Mouse (Mus musculus) intestine, embryonic 16.5 days (tissue): ENCODE measurements around the gene Olfr1015. TPM values are rescaled to one million over a fixed set of nuclear protein-coding genes. Genes with fewer than 3 reads are reported as not detected.

ENCODE experiments used
- polyA plus RNA-seq: library from polyadenylated mRNA; unstranded; fragments of >200 nt; fragmentation: Nextera tagmentation; extraction: Ambion mirVana; gene quantifications from 2 replicates; pipeline ENCODE4 v1.2.1, GENCODE M21; 2015

The Olfr1015 gene
- polyA plus RNA-seq, 1 experiment from 2014 or later: not detected

Other genes starting within 250 kb of the Olfr1015 start
- gene Olfr996, start 202.8 kb upstream of the Olfr1015 start, polyA plus RNA-seq: not detected in 2 replicates
- not detected in 2 replicates for gene Olfr998, start 193.1 kb upstream of the Olfr1015 start, polyA plus RNA-seq
- gene Olfr1000, start 170.1 kb upstream of the Olfr1015 start, polyA plus RNA-seq: not detected in 2 replicates
- not detected in 2 replicates for gene Olfr1002, start 131.3 kb upstream of the Olfr1015 start, polyA plus RNA-seq
- not detected in 2 replicates for gene Olfr154, start 117.6 kb upstream of the Olfr1015 start, polyA plus RNA-seq
- not detected in 2 replicates for gene Olfr1006, start 103.2 kb upstream of the Olfr1015 start, polyA plus RNA-seq
- not detected in 2 replicates for gene Olfr1008, start 92.6 kb upstream of the Olfr1015 start, polyA plus RNA-seq
- gene Olfr1009, start 66.6 kb upstream of the Olfr1015 start, polyA plus RNA-seq: not detected in 2 replicates
- gene Olfr1012, start 19.3 kb upstream of the Olfr1015 start, polyA plus RNA-seq: not detected in 2 replicates
- gene Olfr1013, start 14.9 kb upstream of the Olfr1015 start, polyA plus RNA-seq: not detected in 2 replicates
- gene Olfr1014, start 9.3 kb upstream of the Olfr1015 start, polyA plus RNA-seq: not detected in 2 replicates
- gene Olfr1016, start 20.5 kb downstream of the Olfr1015 start, polyA plus RNA-seq: not detected in 2 replicates
- not detected in 2 replicates for gene Olfr1018, start 36.5 kb downstream of the Olfr1015 start, polyA plus RNA-seq
- not detected in 2 replicates for gene Olfr1019, start 63.5 kb downstream of the Olfr1015 start, polyA plus RNA-seq
- gene Olfr1020, start 65.0 kb downstream of the Olfr1015 start, polyA plus RNA-seq: not detected in 2 replicates
- not detected in 2 replicates for gene Olfr1022, start 86.6 kb downstream of the Olfr1015 start, polyA plus RNA-seq
- gene Olfr1023, start 103.6 kb downstream of the Olfr1015 start, polyA plus RNA-seq: not detected in 2 replicates
- not detected in 2 replicates for gene Olfr1024, start 123.0 kb downstream of the Olfr1015 start, polyA plus RNA-seq
- not detected in 2 replicates for gene Olfr1025-ps1, start 133.2 kb downstream of the Olfr1015 start, polyA plus RNA-seq
- gene Olfr1026, start 139.5 kb downstream of the Olfr1015 start, polyA plus RNA-seq: not detected in 2 replicates
- gene Olfr1028, start 168.4 kb downstream of the Olfr1015 start, polyA plus RNA-seq: not detected in 2 replicates
- not detected in 2 replicates for gene Olfr1029, start 191.9 kb downstream of the Olfr1015 start, polyA plus RNA-seq
- gene Olfr1030, start 197.3 kb downstream of the Olfr1015 start, polyA plus RNA-seq: not detected in 2 replicates
- gene Olfr1031, start 208.3 kb downstream of the Olfr1015 start, polyA plus RNA-seq: not detected in 2 replicates
- not detected in 2 replicates for gene Olfr1032, start 223.5 kb downstream of the Olfr1015 start, polyA plus RNA-seq
- gene Olfr1033, start 238.6 kb downstream of the Olfr1015 start, polyA plus RNA-seq: 1.6 and 3.0 TPM in 2 replicates